Mouse (Mus musculus): ENCODE results near the gene Kif1bp. TPM values are rescaled to one million over a fixed set of nuclear protein-coding genes. Genes with fewer than 3 reads are reported as not detected.
"Not testable (repeated sequence)": the region's sequence is repeated elsewhere in the genome, so short reads cannot be mapped to it uniquely, and the experiment has no call there.

Kif1bp gene
- polyA plus RNA-seq (2015; fragmentation: Nextera tagmentation; extraction: Ambion mirVana): 34.2 and 36.5 TPM in 2 replicates

DNA sequence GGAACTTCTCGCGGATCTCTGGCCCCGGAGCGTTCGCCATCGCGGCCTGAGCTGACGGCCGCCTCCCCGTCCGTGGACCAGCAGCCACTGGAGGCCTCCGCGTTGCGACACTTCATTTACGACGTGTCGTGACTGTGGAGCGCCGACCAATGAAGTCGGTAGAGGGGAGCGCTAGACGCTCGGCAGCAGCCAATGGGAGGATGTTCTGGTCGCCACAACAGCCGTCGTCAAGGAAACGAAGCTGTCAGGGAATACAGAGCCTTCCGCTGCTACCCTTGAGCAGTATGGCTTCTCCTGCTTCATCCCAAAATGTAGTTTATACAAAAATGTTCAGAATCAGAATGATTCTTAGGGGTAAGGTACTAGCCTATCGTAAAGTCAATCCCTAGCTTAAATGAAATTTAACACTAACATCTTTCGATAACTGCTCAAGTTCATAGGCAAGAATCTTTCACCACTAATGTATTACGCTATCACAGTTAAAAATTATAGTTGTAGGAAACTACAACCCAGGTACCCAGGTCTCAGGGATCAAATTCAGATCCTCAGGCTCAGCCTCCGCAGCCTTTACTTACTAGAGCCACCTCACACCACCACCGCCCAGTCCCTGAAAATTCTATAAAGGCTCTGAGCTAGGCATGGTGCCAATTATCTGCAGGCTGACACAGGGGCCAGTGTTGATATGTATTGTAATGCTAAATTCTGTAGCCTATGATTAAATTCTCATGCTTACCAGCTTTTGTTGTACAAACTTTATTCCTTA, at the start of gene Kif1bp:
Gene Kif1bp, minus strand, starts transcription at position 120 of the 763 bp plus-strand sequence.
- H3K27me3 ChIP-seq: no peaks in the 10 kb centered on the region
- H3K27ac ChIP-seq: peak within 1 kb of the TSS; percentile 66
- WGBS: 4% methylated on average over 33 of the region's 33 CpGs
- H3K4me2 ChIP-seq: peak within 1 kb of the TSS; percentile 90
- no peaks in the 10 kb centered on the region for H3K9me3 ChIP-seq
- H3K4me1 ChIP-seq: peaks cover 15% of the 10 kb centered on the region
- ATAC-seq (ENCODE audit: borderline replicate concordance, extremely low read depth, low FRiP score, low TSS enrichment): peak; percentile 100
- H3K4me3 ChIP-seq: peak within 1 kb of the TSS; percentile 99
- peak within 1 kb of the TSS; percentile 86 for H3K9ac ChIP-seq
- peaks cover 39% of the 10 kb centered on the region for H3K36me3 ChIP-seq

DNA sequence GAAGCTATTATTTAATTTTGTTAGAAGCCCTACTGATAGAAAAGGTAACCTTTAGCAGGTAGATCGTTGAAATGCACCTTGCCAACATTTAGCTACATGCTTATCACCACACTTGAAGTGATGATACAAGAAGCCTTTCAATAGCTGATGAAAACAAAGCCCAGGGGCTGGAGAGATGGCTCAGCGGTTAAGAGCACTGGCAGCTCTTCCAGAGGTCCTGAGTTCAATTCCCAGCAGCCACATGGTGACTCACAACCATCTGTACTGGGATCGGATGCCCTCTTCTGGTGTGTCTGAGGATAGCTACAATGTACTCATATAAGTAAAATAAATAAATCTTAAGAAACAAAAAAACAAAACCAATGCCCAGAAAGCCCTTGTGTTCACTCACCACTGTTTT, 25.9 kb upstream of the Kif1bp start:
- 75% methylated on average over 3 of the region's 3 CpGs for WGBS
- ATAC-seq (ENCODE audit: borderline replicate concordance, extremely low read depth, low FRiP score, low TSS enrichment): no peak
- no peak overlapping the region for H3K4me2 ChIP-seq
- no peaks in the 10 kb centered on the region for H3K27me3 ChIP-seq
- H3K9ac ChIP-seq: no peak overlapping the region
- H3K4me3 ChIP-seq: no peak overlapping the region
- no peaks in the 10 kb centered on the region for H3K9me3 ChIP-seq
- no peak overlapping the region for H3K27ac ChIP-seq
- peaks cover 14% of the 10 kb centered on the region for H3K4me1 ChIP-seq
- no peaks in the 10 kb centered on the region for H3K36me3 ChIP-seq

GRCm38 (mm10) chr10:62603233-62604030, 25.2 kb upstream of the Kif1bp start:
- no peaks in the 10 kb centered on the region for H3K9me3 ChIP-seq
- WGBS: 78% methylated on average over 12 of the region's 12 CpGs
- peaks cover 14% of the 10 kb centered on the region for H3K4me1 ChIP-seq
- H3K4me2 ChIP-seq: no peak overlapping the region
- H3K9ac ChIP-seq: no peak overlapping the region
- no peak overlapping the region for H3K27ac ChIP-seq
- no peak overlapping the region for H3K4me3 ChIP-seq
- ATAC-seq (ENCODE audit: borderline replicate concordance, extremely low read depth, low FRiP score, low TSS enrichment): no peak
- H3K36me3 ChIP-seq: no peaks in the 10 kb centered on the region; the same call in 1 of the 2 replicates
- no peaks in the 10 kb centered on the region for H3K27me3 ChIP-seq

DNA sequence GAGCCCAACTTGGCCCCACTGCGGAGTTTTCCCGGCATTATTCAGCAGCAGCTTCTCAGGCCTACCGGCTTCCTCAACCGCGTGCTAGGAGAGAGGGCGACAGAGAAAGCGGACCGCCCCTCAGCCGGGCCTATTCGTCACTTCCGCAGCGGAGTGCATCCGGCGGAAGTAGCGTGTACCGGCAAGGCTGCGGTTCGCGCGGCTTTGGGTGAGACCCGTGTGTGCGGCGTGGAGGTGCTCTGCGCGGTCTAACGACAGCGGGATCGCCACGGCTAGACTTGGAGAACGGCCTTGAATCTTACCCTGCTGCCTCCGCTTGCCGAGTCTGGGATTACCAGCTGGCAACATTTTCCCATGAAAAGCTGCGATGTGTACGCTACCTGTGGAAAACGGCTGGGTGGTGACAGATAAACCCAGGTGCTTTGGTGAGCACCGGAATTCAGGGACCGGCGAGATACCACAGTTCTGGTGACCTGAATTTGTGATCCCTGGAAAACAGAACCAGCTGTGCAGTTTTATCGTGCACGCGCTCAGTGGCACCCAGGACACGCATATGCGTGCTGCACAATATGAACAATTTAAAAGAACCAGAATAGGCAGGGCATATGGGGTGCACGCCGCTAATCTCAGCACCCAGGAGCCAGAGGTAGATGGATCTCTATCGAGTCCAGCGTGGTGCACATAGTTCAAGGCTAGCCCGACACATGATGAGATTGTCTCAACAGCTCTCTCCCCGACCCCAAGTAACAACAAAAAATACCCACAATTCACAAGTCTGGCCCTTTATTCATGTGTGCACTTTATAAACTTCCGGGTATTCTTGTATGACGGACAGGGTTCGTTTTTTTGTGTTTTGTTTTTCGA, 24.2 kb upstream of the Kif1bp start, which contains the start of gene Ddx21:
Gene Ddx21, minus strand, starts transcription at position 105 of the 864 bp plus-strand sequence.
- Histone ChIP-seq H3K27me3 (no peaks in the 10 kb centered on the region), H3K9ac (peak within 1 kb of the TSS; percentile 78), H3K4me3 (peak within 1 kb of the TSS; percentile 96), H3K4me1 (peaks cover 14% of the 10 kb centered on the region), H3K27ac (peak within 1 kb of the TSS; percentile 73), H3K36me3 (peaks cover 6% of the 10 kb centered on the region), H3K4me2 (peak within 1 kb of the TSS; percentile 92), H3K9me3 (no peaks in the 10 kb centered on the region)
- peak; percentile 96 for ATAC-seq (ENCODE audit: borderline replicate concordance, extremely low read depth, low FRiP score, low TSS enrichment)
- 5% methylated on average over 53 of the region's 53 CpGs for WGBS

DNA sequence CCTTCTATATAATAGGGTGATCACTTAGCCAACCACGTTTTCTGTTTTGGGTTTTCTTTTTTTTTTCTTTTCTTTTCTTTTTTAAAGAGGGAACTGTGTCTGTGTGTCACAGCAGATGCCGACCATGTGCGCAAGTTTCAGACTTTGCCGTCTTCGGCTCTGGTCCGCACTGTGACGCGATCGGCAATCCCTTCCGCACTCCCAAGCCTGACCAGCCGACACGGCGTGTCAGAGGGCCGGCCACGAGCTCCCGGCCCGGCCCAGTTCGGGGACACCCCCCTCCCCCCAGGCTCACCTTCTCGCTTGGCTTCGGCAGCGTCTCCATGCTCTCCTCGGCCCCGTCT, 23.5 kb upstream of the Kif1bp start:
- Histone ChIP-seq H3K9ac (peak overlapping the region; percentile 78), H3K27ac (peak overlapping the region; percentile 73), H3K9me3 (no peaks in the 10 kb centered on the region), H3K27me3 (no peaks in the 10 kb centered on the region), H3K36me3 (peaks cover 6% of the 10 kb centered on the region), H3K4me1 (peaks cover 14% of the 10 kb centered on the region), H3K4me3 (peak overlapping the region; percentile 96), H3K4me2 (peak overlapping the region; percentile 92)
- ATAC-seq (ENCODE audit: borderline replicate concordance, extremely low read depth, low FRiP score, low TSS enrichment): peak; percentile 76; the same call in 1 of the 2 replicates
- WGBS: under 1% methylated on average over 23 of the region's 23 CpGs

DNA sequence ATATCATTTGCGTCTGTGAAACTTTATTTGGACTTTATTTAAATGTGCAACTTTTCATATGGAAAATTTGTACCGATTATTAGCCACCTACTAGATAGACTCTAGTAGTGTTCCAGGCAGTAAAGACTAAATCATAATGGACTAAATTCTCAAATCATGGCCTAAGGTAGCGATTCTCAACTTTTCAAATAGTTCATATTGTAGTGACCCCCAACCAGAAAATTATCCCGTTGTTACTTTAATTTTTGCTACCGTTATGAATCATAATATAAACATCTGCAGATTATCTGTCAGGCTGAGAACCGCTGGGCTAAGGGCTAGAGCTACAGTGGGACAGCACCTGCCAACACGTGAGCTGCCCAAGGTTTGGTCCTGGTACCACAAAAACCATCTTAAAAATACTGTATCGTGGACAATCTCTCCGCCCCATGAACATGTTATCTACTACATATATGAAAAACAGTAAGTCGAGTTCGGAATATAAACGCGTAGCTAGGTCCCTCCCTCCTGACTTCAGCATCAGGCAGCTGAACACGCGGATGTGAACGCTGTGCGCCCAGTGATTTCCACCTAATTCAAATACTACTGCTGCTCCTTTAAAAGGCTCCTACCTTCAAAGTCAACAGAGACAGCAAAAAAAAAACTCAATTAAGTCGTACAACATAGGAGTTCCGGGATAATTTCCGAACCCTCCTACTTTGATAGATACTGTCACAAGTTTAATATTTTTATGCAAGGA, 23.0 kb upstream of the Kif1bp start:
- no peak overlapping the region for H3K27ac ChIP-seq
- ATAC-seq (ENCODE audit: borderline replicate concordance, extremely low read depth, low FRiP score, low TSS enrichment): no peak
- no peaks in the 10 kb centered on the region for H3K9me3 ChIP-seq
- peak overlapping the region; percentile 96 for H3K4me3 ChIP-seq
- no peaks in the 10 kb centered on the region for H3K27me3 ChIP-seq
- peaks cover 6% of the 10 kb centered on the region for H3K36me3 ChIP-seq
- H3K9ac ChIP-seq: peak overlapping the region; percentile 78
- H3K4me1 ChIP-seq: peaks cover 14% of the 10 kb centered on the region
- 9% methylated on average over 20 of the region's 20 CpGs for WGBS
- H3K4me2 ChIP-seq: peak overlapping the region; percentile 92

DNA sequence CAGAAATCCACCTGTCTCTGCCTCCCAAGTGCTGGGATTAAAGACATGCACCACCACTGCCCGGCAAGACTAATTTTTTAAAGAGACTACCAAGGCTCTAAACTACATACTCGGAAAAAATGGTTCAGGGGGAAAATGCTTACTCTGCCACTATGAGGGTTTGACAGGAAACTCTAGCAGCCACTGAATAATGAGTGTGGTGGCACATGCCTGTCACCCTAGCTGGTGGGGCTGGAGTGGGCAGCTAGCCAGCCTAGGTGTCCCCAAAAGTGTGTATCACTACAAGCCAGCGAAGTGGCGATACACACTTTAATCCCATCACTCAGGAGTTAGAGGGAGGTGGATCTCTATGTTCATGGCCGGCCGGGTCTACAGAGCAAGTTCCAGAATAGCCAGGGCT, 21.8 kb upstream of the Kif1bp start:
- Histone ChIP-seq H3K4me3 (no peak overlapping the region), H3K27me3 (no peaks in the 10 kb centered on the region), H3K27ac (no peak overlapping the region), H3K9ac (no peak overlapping the region), H3K4me2 (0 out of 2 replicates have a peak overlapping the region, but pooled peaks have one; percentile 92), H3K9me3 (no peaks in the 10 kb centered on the region), H3K36me3 (peaks cover 10% of the 10 kb centered on the region), H3K4me1 (peaks cover 14% of the 10 kb centered on the region)
- 81% methylated on average over 6 of the region's 6 CpGs for WGBS
- no peak for ATAC-seq (ENCODE audit: borderline replicate concordance, extremely low read depth, low FRiP score, low TSS enrichment)

DNA sequence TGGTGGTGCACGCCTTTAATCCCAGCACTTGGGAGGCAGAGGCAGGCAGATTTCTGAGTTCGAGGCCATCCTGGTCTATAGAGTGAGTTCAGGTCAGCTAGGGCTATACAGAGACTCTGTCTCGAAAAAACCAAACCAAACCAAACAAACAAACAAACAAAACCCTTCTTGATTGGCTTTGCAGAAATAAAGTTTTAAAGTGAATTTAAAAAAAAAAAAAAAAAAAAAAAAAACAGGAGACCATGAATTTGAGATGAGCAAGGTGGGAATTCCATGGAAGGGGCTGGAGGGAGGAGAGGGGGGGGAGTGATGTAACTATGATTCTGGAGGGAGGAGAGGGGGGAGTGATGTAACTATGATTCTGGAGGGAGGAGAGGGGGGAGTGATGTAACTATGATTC, 21.1 kb upstream of the Kif1bp start:
- H3K27me3 ChIP-seq; H3K4me2 ChIP-seq; H3K4me3 ChIP-seq; H3K9ac ChIP-seq; ATAC-seq (ENCODE audit: borderline replicate concordance, extremely low read depth, low FRiP score, low TSS enrichment); H3K27ac ChIP-seq; H3K9me3 ChIP-seq: not testable (repeated sequence)
- 86% methylated on average over 3 of the region's 3 CpGs for WGBS
- H3K36me3 ChIP-seq: peaks cover 16% of the 10 kb centered on the region
- H3K4me1 ChIP-seq: peaks cover 14% of the 10 kb centered on the region

DNA sequence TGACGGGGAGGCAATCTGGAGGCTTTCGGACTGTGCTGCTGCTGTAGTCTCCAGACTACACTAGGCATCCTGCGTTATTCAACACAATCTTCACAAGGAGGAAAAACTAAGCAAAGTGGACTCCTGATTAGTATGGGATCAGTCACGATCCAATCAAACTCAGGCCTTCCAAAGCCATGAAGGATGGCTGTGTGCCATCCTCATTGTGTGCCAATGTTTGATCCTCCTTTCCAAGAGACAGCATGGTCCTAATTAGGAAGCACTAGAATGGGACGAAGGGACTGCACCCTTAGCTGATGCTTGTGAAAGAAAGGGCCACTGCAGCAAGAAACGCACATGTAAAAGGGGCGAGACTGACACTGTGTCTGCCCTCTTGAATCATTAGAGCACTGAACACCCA, 14.2 kb upstream of the Kif1bp start:
- Histone ChIP-seq H3K4me2 (no peak overlapping the region), H3K9ac (no peak overlapping the region), H3K27ac (no peak overlapping the region), H3K4me3 (no peak overlapping the region), H3K27me3 (no peaks in the 10 kb centered on the region), H3K9me3 (no peaks in the 10 kb centered on the region), H3K4me1 (no peaks in the 10 kb centered on the region), H3K36me3 (peaks cover 74% of the 10 kb centered on the region)
- WGBS: 90% methylated on average over 7 of the region's 7 CpGs
- ATAC-seq (ENCODE audit: borderline replicate concordance, extremely low read depth, low FRiP score, low TSS enrichment): no peak

- Histone ChIP-seq H3K27ac (no peak overlapping the region), H3K9me3 (no peaks in the 10 kb centered on the region), H3K36me3 (peaks cover 94% of the 10 kb centered on the region), H3K9ac (no peak overlapping the region), H3K4me2 (no peak overlapping the region), H3K4me3 (no peak overlapping the region), H3K27me3 (no peaks in the 10 kb centered on the region), H3K4me1 (no peaks in the 10 kb centered on the region)
- WGBS: 31% methylated on average over 6 of the region's 6 CpGs
- ATAC-seq (ENCODE audit: borderline replicate concordance, extremely low read depth, low FRiP score, low TSS enrichment): no peak
Measured at GRCm38 (mm10) chr10:62590200-62590599, 11.9 kb upstream of the Kif1bp start.

DNA sequence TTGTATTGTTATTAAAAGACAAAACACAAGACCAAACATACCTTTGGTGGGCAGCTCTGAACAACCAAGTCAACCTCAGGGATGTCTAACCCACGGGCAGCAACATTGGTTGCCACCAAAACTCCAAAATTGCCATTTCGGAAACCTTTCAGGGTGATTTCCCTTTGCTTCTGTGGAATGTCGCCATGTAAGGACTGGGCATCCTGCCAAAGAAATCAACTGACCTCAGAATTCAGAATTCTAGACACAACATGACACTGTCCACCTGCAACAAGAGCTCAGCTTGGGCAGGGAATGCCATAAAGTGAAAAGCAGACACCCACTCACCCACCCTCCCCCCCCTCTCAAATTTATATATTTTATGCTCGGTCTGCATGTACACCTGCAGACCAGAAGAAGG, 10.4 kb upstream of the Kif1bp start:
- Histone ChIP-seq H3K4me3 (no peak overlapping the region), H3K4me1 (no peaks in the 10 kb centered on the region), H3K9ac (no peak overlapping the region), H3K4me2 (no peak overlapping the region), H3K9me3 (no peaks in the 10 kb centered on the region), H3K27me3 (no peaks in the 10 kb centered on the region), H3K36me3 (peaks cover 98% of the 10 kb centered on the region), H3K27ac (no peak overlapping the region)
- ATAC-seq (ENCODE audit: borderline replicate concordance, extremely low read depth, low FRiP score, low TSS enrichment): no peak
- 64% methylated on average over 4 of the region's 4 CpGs for WGBS
